Mouse (Mus musculus) layer of hippocampus, adult 18-20 months (tissue): Measurements from ENCODE around the gene Olfr1188. TPM values are rescaled to one million over a fixed set of nuclear protein-coding genes. Genes with fewer than 3 reads are reported as not detected.
"Not testable (repeated sequence)": the region's sequence is repeated elsewhere in the genome, so short reads cannot be mapped to it uniquely, and the experiment has no call there.

Experiments
- DNase-seq, 2 experiments: peaks; one replicate each; pipeline ENCODE4 v3.0.0; 2022; ENCODE audit warnings: low spot score in 2 of 2
- long read RNA-seq: library from polyadenylated mRNA; stranded (forward); transcript quantifications from one replicate; pipeline ENCODE4 v2.0.0, GENCODE M21; 2021
- total RNA-seq, 2 experiments: library from RNA; stranded (reverse); gene quantifications; 2 replicates each; pipeline ENCODE4 v1.2.3; 2021

Gene Olfr1188
- total RNA-seq = not detected
- long read RNA-seq = 0 reads

DNA sequence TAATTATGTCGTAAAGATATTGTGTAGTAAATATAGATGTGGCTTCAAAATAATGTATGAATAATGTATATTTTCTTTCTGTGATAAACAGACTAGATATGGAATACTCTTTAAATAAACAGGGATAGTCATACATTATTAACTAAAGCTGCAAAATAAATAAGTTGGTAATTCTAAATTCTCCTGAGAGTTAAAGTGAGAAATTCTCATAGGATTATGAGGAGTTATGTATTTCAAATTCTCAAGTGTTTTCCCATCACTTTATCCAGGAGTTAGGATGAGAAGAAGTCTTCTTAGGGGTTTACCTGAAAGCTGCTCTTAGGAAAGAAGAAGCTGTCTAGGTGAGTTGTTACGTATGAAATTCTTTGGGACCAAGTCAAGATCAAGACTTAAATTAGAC lies at the start of gene Olfr1188:
TSS of gene Olfr1188 (plus strand) at position 301 of the 400 bp plus-strand sequence.
- no peak for DNase-seq

- DNase-seq = no peak
These were observed 38.5 kb upstream of the Olfr1188 start, which contains the start of gene Olfr1186 for GRCm38 (mm10) chr2:88518251-88518650. Gene Olfr1186 (plus strand): TSS chr2:88518551.

GRCm38 (mm10) chr2:88525720-88526119 lies 31.0 kb upstream of the Olfr1188 start:
- DNase-seq = no peak

DNA sequence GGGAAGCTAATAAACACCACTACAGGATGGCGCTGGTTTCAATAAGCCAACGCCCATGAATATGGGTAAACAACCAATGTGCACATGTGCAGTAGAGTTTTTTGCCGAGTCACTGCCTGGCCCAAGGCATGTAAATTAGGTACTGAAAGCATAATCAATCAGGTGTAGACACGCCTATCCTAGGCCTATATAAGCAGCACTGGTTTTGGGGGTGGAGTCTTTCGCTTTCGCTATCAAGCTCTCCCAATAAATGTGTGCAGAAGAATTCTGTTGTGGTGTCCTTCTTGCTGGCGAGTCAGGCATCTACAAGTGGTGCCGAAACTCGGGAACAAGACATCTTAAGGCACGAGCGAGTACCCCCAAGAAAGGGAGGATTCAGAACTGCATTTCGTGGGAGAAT lies 16.0 kb downstream of the Olfr1188 start:
- not testable (repeated sequence) for DNase-seq

- DNase-seq = no peak
These were observed 29.4 kb downstream of the Olfr1188 start, which contains the start of gene Olfr1189 for GRCm38 (mm10) chr2:88586154-88586553. Gene Olfr1189 (plus strand): TSS chr2:88586454.

Other genes with a start within 250 kb of the Olfr1188 start
- not detected for gene Olfr1174-ps, start 241.8 kb upstream of the Olfr1188 start, total RNA-seq
- not detected for gene Olfr1175-ps, start 229.7 kb upstream of the Olfr1188 start, total RNA-seq
- gene Olfr1176, start 220.2 kb upstream of the Olfr1188 start, total RNA-seq = not detected
- gene Olfr1177-ps, start 210.4 kb upstream of the Olfr1188 start, total RNA-seq = not detected
- not detected for gene Olfr1178, start 169.9 kb upstream of the Olfr1188 start, total RNA-seq
- not detected for gene Olfr1179, start 150.5 kb upstream of the Olfr1188 start, total RNA-seq
- gene Olfr1180, start 137.8 kb upstream of the Olfr1188 start, total RNA-seq = not detected
- not detected for gene Olfr1181, start 130.8 kb upstream of the Olfr1188 start, total RNA-seq
- not detected for gene Gm13757, start 107.8 kb upstream of the Olfr1188 start, total RNA-seq
- gene Olfr1183, start 102.1 kb upstream of the Olfr1188 start, total RNA-seq = not detected
- gene Olfr1184, start 73.3 kb upstream of the Olfr1188 start, total RNA-seq = not detected
- not detected for gene Olfr1185-ps1, start 63.6 kb upstream of the Olfr1188 start, total RNA-seq
- not detected for gene Olfr1186, start 38.4 kb upstream of the Olfr1188 start, total RNA-seq
- gene Olfr1189, start 29.5 kb downstream of the Olfr1188 start, total RNA-seq = not detected
- gene Olfr1191-ps1, start 83.6 kb downstream of the Olfr1188 start, total RNA-seq = not detected
- gene Olfr1192-ps1, start 91.6 kb downstream of the Olfr1188 start, total RNA-seq = not detected
- not detected for gene Olfr1193, start 118.7 kb downstream of the Olfr1188 start, total RNA-seq
- not detected for gene Olfr1195, start 132.3 kb downstream of the Olfr1188 start, total RNA-seq
- not detected for gene Olfr1196, start 147.7 kb downstream of the Olfr1188 start, total RNA-seq
- not detected for gene Olfr1197, start 175.4 kb downstream of the Olfr1188 start, total RNA-seq
- not detected for gene Olfr1198, start 194.4 kb downstream of the Olfr1188 start, total RNA-seq
- gene Olfr1199, start 203.5 kb downstream of the Olfr1188 start, total RNA-seq = not detected
- gene Olfr1200, start 213.6 kb downstream of the Olfr1188 start, total RNA-seq = not detected
- not detected for gene Olfr1201, start 236.1 kb downstream of the Olfr1188 start, total RNA-seq